In the genomic region with DNA sequence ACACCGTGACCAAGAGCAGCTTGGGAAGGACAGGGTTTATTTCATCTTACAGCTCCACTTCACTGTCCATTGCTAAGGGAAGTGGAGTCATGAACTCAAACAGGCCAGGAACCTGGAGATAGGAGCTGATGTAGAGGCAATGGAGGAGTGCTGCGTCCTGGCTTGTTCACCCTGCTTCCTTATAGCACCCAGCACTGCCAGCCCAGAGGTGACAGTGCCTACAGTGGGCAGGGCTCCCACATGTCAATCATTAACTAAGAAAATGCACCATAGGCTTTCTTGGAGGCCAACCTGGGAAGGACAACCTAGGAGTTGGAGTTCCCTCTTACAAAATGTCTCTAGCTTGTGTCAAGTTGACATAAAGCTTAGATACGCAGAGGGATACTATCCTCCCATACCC, we compare ENCODE assay signal across 21 mouse cellular contexts. TPM values are rescaled to one million over a fixed set of nuclear protein-coding genes. Genes with fewer than 3 reads are reported as not detected.
DNase-seq lines count a peak whose midpoint lies in the region; ATAC-seq and TF ChIP-seq lines count a peak whose summit lies in the region.
"Had no signal": no experiment of that assay in that cellular context is flagged by ENCODE, and none has a peak within 500 bp of the region (broad histone marks: within the 10 kb centered on the region; RNA-seq: fewer than 3 reads in every experiment).

No protein-coding gene starts in this region.

- ATAC-seq in kidney, embryonic 16.5 days (ENCODE audit: low FRiP score, low TSS enrichment), result no peak
- ATAC-seq in kidney, postnatal 0 days (replicated peaks; ENCODE audit: low FRiP score, low read depth), result peak; percentile 54; the same call in 1 of the 2 replicates
- no peak for ATAC-seq in CD4-positive, CD25-positive, alpha-beta regulatory T cell, adult 4 months
- no peak for ATAC-seq in forebrain, embryonic 13.5 days
- ATAC-seq in granulocyte monocyte progenitor cell, adult 5-6 weeks (replicated peaks; ENCODE audit: poor library complexity, severe bottlenecking), result no peak
- ATAC-seq: forebrain, postnatal 0 days; lung, postnatal 0 days had no signal

- H3K27ac ChIP-seq in kidney, embryonic 16.5 days (ENCODE audit: low read length), result no peak overlapping the region
- 0 out of 2 replicates have a peak overlapping the region, but pooled peaks have one; percentile 12 for H3K27ac ChIP-seq in ES-E14 (ENCODE audit: insufficient read depth, low read depth, low read length, poor library complexity, severe bottlenecking)
- H3K27ac ChIP-seq in kidney, postnatal 0 days, result no peak overlapping the region
- H3K27ac ChIP-seq in small intestine, adult 2 months (ENCODE audit: insufficient read depth, low read depth, low read length), result peak overlapping the region; percentile 90
- H3K27ac ChIP-seq in forebrain, embryonic 13.5 days, result no peak overlapping the region
- H3K27ac ChIP-seq: hindbrain, embryonic 15.5 days; midbrain, embryonic 12.5 days; neural tube, embryonic 13.5 days had no signal

- H3K9ac ChIP-seq in kidney, embryonic 16.5 days (replicated peaks; ENCODE audit: low read length), result no peak overlapping the region
- H3K9ac ChIP-seq in ES-E14 (ENCODE audit: insufficient read depth, low read depth, low read length, poor library complexity, severe bottlenecking), result no peak overlapping the region
- no peak overlapping the region for H3K9ac ChIP-seq in kidney, postnatal 0 days (ENCODE audit: low read depth, low read length)
- no peak overlapping the region for H3K9ac ChIP-seq in forebrain, embryonic 13.5 days
- H3K9ac ChIP-seq: forebrain, postnatal 0 days; hindbrain, embryonic 15.5 days; midbrain, embryonic 12.5 days; neural tube, embryonic 13.5 days had no signal

- no peaks in the 10 kb centered on the region for H3K27me3 ChIP-seq in kidney, embryonic 16.5 days (ENCODE audit: insufficient read depth, low read length)
- H3K27me3 ChIP-seq in kidney, postnatal 0 days (ENCODE audit: insufficient read depth, low read length), result no peaks in the 10 kb centered on the region
- H3K27me3 ChIP-seq in small intestine, adult 2 months (ENCODE audit: control insufficient read depth, insufficient read depth, low read length), result no peaks in the 10 kb centered on the region
- no peaks in the 10 kb centered on the region for H3K27me3 ChIP-seq in forebrain, embryonic 13.5 days
- H3K27me3 ChIP-seq: CH12.LX; hindbrain, embryonic 15.5 days; midbrain, embryonic 12.5 days; neural tube, embryonic 13.5 days had no signal

- TF ChIP-seq POLR2A in small intestine, adult 2 months (IDR thresholded peaks at IDR 0.05; ENCODE audit: low read depth, low read length), result peak; percentile 17; the same call in 1 of the 2 replicates

- H3K4me1 ChIP-seq in kidney, embryonic 16.5 days (ENCODE audit: insufficient read depth, low read length), result 0 out of 2 replicates have a peak, but pooled peaks cover 6% of the 10 kb centered on the region
- H3K4me1 ChIP-seq in ES-E14 (ENCODE audit: control insufficient read depth in 2 of 2, insufficient read depth in 2 of 2, low read length in 2 of 2, poor library complexity in 1 of 2), result no peaks in the 10 kb centered on the region
- H3K4me1 ChIP-seq in kidney, postnatal 0 days (replicated peaks; ENCODE audit: insufficient read depth, low read length), result no peaks in the 10 kb centered on the region
- H3K4me1 ChIP-seq in small intestine, adult 2 months (ENCODE audit: control insufficient read depth, insufficient read depth, insufficient read length, low read length), result peaks cover 16% of the 10 kb centered on the region
- H3K4me1 ChIP-seq in forebrain, embryonic 13.5 days, result no peaks in the 10 kb centered on the region
- H3K4me1 ChIP-seq: hindbrain, embryonic 15.5 days; midbrain, embryonic 12.5 days; neural tube, embryonic 13.5 days had no signal

- no peak overlapping the region for H3K4me2 ChIP-seq in kidney, embryonic 16.5 days (replicated peaks; ENCODE audit: low read depth, low read length)
- H3K4me2 ChIP-seq in kidney, postnatal 0 days (ENCODE audit: low read length), result no peak overlapping the region
- no peak overlapping the region for H3K4me2 ChIP-seq in forebrain, embryonic 13.5 days
- H3K4me2 ChIP-seq: hindbrain, embryonic 15.5 days; midbrain, embryonic 12.5 days; neural tube, embryonic 13.5 days had no signal

- H3K9me3 ChIP-seq in kidney, embryonic 16.5 days (ENCODE audit: low read length), result no peaks in the 10 kb centered on the region
- no peaks in the 10 kb centered on the region for H3K9me3 ChIP-seq in ES-E14 (ENCODE audit: control insufficient read depth, insufficient read depth, low read depth, low read length)
- no peaks in the 10 kb centered on the region for H3K9me3 ChIP-seq in kidney, postnatal 0 days (replicated peaks; ENCODE audit: low read length)
- H3K9me3 ChIP-seq in forebrain, embryonic 13.5 days (replicated peaks), result no peaks in the 10 kb centered on the region
- H3K9me3 ChIP-seq: hindbrain, embryonic 15.5 days; midbrain, embryonic 12.5 days; neural tube, embryonic 13.5 days had no signal

- no peak overlapping the region for H3K4me3 ChIP-seq in kidney, embryonic 16.5 days (ENCODE audit: low read length)
- no peak overlapping the region for H3K4me3 ChIP-seq in ES-E14 (ENCODE audit: insufficient read depth in 1 of 2, low read depth in 1 of 2, low read length in 2 of 2, poor library complexity in 1 of 2, severe bottlenecking in 1 of 2)
- H3K4me3 ChIP-seq in kidney, postnatal 0 days (replicated peaks; ENCODE audit: low read depth, low read length), result no peak overlapping the region
- H3K4me3 ChIP-seq in small intestine, adult 2 months (ENCODE audit: low read depth, low read length), result no peak overlapping the region
- no peak overlapping the region for H3K4me3 ChIP-seq in forebrain, embryonic 13.5 days
- H3K4me3 ChIP-seq: hindbrain, embryonic 15.5 days; midbrain, embryonic 12.5 days; neural tube, embryonic 13.5 days had no signal

- no peaks in the 10 kb centered on the region for H3K36me3 ChIP-seq in kidney, embryonic 16.5 days (ENCODE audit: insufficient read depth, low read length)
- H3K36me3 ChIP-seq in ES-E14 (ENCODE audit: control insufficient read depth, insufficient read depth, low read length, poor library complexity, severe bottlenecking), result no peaks in the 10 kb centered on the region
- H3K36me3 ChIP-seq in kidney, postnatal 0 days (ENCODE audit: insufficient read depth, low read length), result no peaks in the 10 kb centered on the region
- H3K36me3 ChIP-seq in small intestine, adult 2 months (ENCODE audit: control insufficient read depth, insufficient read depth, low read length), result no peaks in the 10 kb centered on the region
- no peaks in the 10 kb centered on the region for H3K36me3 ChIP-seq in forebrain, embryonic 13.5 days (ENCODE audit: poor library complexity, severe bottlenecking)
- H3K36me3 ChIP-seq: hindbrain, embryonic 15.5 days; midbrain, embryonic 12.5 days; neural tube, embryonic 13.5 days had no signal

- peak; percentile 21 for DNase-seq in kidney, adult 11 months
- DNase-seq in ES-E14 (ENCODE audit: low read depth, low spot score), result no peak
- no peak for DNase-seq in kidney, postnatal 0 days (ENCODE audit: low spot score)
- DNase-seq: adrenal gland, postnatal 25 days; cerebellum, adult 11 months; cerebellum, postnatal 25 days; embryo, embryonic 11 days; forebrain, postnatal 0 days; heart, postnatal 36 days; right cerebral cortex, adult 18-20 months; thymus, adult 2 months had no signal

- no peak for TF ChIP-seq CTCF in kidney, postnatal 0 days (IDR thresholded peaks at IDR 0.05; ENCODE audit: low read depth)
- TF ChIP-seq CTCF in small intestine, adult 2 months (IDR thresholded peaks at IDR 0.05; ENCODE audit: extremely low read depth, insufficient read length, insufficient replicate concordance, low read depth, low read length), result no peak

- WGBS in kidney, embryonic 16.5 days, result 70% methylated on average over 3 of the region's 3 CpGs
- WGBS in kidney, postnatal 0 days, result 54% methylated on average over 3 of the region's 3 CpGs
- 31% methylated on average over 3 of the region's 3 CpGs for WGBS in small intestine, adult 2 months
- 89% methylated on average over 3 of the region's 3 CpGs for WGBS in forebrain, embryonic 13.5 days

- in situ Hi-C loops in ES-E14 (cut with MboI; ENCODE audit: low sequenced_read_pairs in 2 of 2, unreplicated experiment in 2 of 2), result no loop called here

TF ChIP-seq in ES-E14, 5 proteins besides CTCF, POLR2A, EP300 and RAD21:
- TF ChIP-seq ZC3H11A (IDR thresholded peaks at IDR 0.05; ENCODE audit: borderline replicate concordance, low read depth, low read length) (no peak), HCFC1 (IDR thresholded peaks at IDR 0.05; ENCODE audit: borderline replicate concordance, insufficient read depth, low read length) (no peak)

RNA-seq across cellular contexts. Expression of gene Cage1, which starts 51.1 kb away (rescaled TPM):
- 1.1 and 1.4 TPM in 2 replicates for polyA plus RNA-seq in kidney, embryonic 16.5 days (2015; fragmentation: Nextera tagmentation; extraction: Ambion mirVana)
- 0.48 and 0.54 TPM in 2 replicates for total RNA-seq in ES-E14 (2012; rRNA removed)
- polyA plus RNA-seq in kidney, postnatal 0 days (2015; fragmentation: Nextera tagmentation; extraction: Ambion mirVana), result 2.0 and 2.1 TPM in 2 replicates
- polyA plus RNA-seq in small intestine, adult 2 months (2012; rRNA removed), result 0.04 TPM in 1 of 2 replicates, not detected in the other
- polyA plus RNA-seq in CD4-positive, CD25-positive, alpha-beta regulatory T cell, adult 4 months (2017; shearing (Covaris generic)), result 1 to 10 TPM; 1.3 to 2.2 TPM
- 1.2 and 1.8 TPM in 2 replicates for polyA plus RNA-seq in forebrain, embryonic 13.5 days (2015; fragmentation: Nextera tagmentation; extraction: Ambion mirVana)
- 0.62 and 3.0 TPM in 2 replicates for total RNA-seq in granulocyte monocyte progenitor cell, adult 5-6 weeks (2014; fragmentation: Nextera tagmentation)
- total RNA-seq in granulocyte monocyte progenitor cell, adult 5-6 weeks (2017), result 0.98 and 2.2 TPM in 2 replicates

RNA-seq across cellular contexts. Expression of gene Riok1, which starts 51.2 kb away (rescaled TPM):
- polyA plus RNA-seq in kidney, embryonic 16.5 days (2015; fragmentation: Nextera tagmentation; extraction: Ambion mirVana), result 49.3 and 54.0 TPM in 2 replicates
- 40.4 and 44.7 TPM in 2 replicates for total RNA-seq in ES-E14 (2012; rRNA removed)
- 39.7 and 40.0 TPM in 2 replicates for polyA plus RNA-seq in kidney, postnatal 0 days (2015; fragmentation: Nextera tagmentation; extraction: Ambion mirVana)
- 3.0 and 7.3 TPM in 2 replicates for polyA plus RNA-seq in small intestine, adult 2 months (2012; rRNA removed)
- polyA plus RNA-seq in CD4-positive, CD25-positive, alpha-beta regulatory T cell, adult 4 months (2017; shearing (Covaris generic)), result 100 to 1,000 TPM; 109 to 113 TPM
- 57.2 and 58.2 TPM in 2 replicates for polyA plus RNA-seq in forebrain, embryonic 13.5 days (2015; fragmentation: Nextera tagmentation; extraction: Ambion mirVana)
- total RNA-seq in granulocyte monocyte progenitor cell, adult 5-6 weeks (2014; fragmentation: Nextera tagmentation), result 41.5 and 43.2 TPM in 2 replicates
- total RNA-seq in granulocyte monocyte progenitor cell, adult 5-6 weeks (2017), result 88.8 and 97.5 TPM in 2 replicates

Comparison
In these comparisons a context has a peak if more than half of its experiments do, and no peak if none do; other contexts are left out.
1. H3K27ac ChIP-seq: peak in ES-E14 (single experiment) and small intestine, adult 2 months (single experiment); none in kidney, embryonic 16.5 days (single experiment), kidney, postnatal 0 days (single experiment) and forebrain, embryonic 13.5 days (single experiment).